Mouse (Mus musculus) olfactory bulb, adult 2 months (tissue): ENCODE data around the gene Ccdc12.

Experiments used
- CTCF ChIP-seq: fragments of 200-500 bp; IDR thresholded peaks from 2 replicates; pipeline ENCODE4 v1.5.1; 2012; ENCODE audit warnings: low read depth, mild to moderate bottlenecking, low read length, moderate library complexity; ENCODE audit not compliant: insufficient read depth
- POLR2A ChIP-seq: fragments of 200-500 bp; IDR thresholded peaks from 2 replicates; pipeline ENCODE4 v1.6.1; 2012; ENCODE audit warnings: mild to moderate bottlenecking, low read depth, low read length, moderate library complexity; ENCODE audit not compliant: insufficient read depth

GRCm38 (mm10) chr9:110713389-110713788 is 57.1 kb downstream of the Ccdc12 start:
- TF ChIP-seq POLR2A, result no peak
- TF ChIP-seq CTCF, result no peak
